Mouse (Mus musculus) thymus, postnatal 25 days (tissue): ENCODE results near the gene Wwtr1.

Experiments used
- DNase-seq: peaks from one replicate; pipeline ENCODE4 v3.0.0; 2022

Gene Wwtr1

DNA sequence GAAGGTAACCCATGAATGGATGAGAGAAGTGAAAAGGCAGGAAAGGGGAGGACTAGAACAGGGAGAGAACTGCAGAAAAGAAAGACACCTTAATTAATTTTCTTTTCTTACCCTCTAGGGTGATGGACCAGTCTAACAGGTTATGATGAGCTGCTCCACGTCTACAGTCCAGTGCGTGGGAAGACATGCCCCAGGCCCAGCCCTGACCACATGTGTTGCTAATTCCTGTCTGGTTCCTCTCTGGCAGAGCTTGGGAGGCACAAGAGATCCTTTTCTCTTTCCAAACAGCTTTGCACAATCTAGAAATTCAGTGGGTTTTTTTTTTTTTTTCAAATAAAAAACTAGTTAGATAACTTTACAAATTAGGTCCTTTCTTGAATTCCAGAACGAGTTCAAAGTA lies 134.8 kb downstream of the Wwtr1 start:
- no peak for DNase-seq

DNA sequence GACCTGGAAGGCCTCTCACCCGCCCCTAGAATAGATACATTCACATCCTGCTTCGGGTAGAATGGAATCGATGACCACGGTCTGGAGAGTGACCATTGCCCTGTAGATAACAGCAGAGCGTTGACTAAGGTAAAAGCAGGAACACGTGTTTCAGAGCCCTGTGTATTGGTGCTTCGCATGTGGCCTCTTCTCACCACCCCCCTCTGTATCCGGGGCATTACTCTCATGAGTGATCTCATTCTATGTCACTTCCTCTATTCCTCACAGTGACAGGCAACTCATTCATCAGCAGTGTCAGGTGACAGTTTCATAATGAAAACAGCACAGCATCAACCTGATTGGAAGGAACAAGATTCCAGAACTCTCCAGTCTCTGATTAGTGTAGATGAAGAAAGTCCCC lies 140.3 kb downstream of the Wwtr1 start:
- no peak for DNase-seq

DNA sequence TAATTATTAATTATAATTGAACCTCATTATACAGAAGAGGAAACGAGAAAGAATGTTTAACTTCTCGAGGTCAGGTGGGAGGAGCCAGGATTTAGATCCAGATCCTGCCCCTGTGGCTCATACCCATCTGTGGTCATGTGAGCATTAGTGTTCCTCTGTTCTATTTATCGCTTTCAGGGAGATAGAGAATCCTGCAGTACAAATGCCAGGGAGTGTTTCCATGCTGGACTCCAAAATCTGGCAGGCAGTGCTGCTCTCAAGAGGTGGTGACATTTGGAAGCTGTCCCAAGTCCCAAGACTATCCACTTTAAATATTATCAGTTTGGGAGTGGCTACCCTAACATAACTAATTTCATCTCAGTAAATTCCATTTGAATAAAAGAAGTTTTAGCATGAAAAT lies 144.0 kb downstream of the Wwtr1 start:
- no peak for DNase-seq

DNA sequence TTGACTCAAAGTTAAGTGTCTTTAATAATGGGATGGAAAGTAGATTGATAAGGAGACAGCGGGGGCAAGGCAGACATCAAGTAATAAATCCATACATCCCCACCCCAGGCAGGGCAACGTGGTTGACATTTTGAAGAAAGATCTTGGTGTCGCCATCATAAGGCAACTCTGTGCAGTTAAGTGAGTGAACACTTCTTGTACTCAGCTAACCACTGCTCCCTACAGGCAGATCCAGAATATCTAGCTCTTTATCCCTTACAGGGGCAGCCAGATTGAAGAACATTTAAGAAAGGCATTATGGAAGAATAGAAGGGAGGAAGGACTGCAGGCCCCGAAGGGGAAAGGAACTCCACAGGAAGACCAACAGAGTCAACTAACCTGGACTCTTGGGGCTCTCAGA lies 146.2 kb downstream of the Wwtr1 start:
- no peak for DNase-seq

DNA sequence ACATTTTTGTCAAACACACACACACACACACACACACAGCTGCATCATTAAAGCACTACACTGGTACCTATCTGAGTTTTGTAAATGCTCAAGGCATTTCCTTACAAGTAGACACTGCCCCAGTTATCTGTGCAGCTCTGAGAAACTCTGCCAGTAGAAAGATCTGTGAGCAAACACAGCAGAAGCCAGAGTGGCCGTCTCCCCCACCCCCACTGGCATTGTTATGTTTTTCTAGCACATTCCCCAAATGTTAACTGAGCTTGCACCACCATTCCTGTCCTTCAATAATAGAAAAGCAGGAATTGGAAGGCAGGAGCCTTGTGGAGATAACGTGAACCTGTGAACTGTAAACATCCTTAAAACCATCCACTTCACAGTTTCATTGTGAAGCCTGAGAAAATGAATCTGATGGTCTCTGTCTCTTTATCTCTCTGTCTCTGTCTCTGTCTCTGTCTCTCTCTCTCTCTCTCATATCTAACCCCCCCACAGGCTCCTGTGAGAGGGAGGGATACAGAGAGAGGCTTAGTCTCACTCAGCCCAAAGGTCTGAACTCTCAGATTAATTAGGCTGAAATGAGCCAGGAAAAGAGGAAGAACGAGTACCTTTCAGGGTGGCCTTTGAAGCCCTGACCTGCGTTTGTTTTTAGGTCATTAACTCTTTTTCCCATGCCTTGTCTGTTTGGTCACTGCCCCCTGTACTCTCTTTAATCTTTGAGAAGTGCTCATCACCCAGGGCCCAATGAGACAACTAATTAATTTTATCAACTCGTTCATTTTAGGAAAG lies 146.8 kb downstream of the Wwtr1 start:
- DNase-seq: no peak

DNA sequence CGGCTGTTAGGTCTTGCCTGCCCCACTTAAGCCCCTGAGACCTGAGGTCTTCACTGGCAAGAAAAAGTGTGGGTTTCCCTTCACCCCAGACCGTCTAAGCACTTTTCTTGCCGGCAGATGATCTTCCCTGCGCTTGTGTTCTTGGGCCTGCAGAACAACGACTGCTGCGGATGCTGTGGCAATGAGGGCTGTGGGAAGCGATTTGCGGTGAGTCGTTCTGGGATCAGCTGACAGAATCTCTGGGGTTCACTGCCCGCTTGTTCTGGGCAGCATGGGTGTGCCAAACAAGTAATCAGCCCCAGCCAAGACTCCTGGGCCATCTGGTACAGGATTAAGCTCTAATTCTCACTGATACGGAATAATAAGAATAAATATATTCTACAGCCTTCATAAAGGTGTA lies 149.4 kb downstream of the Wwtr1 start:
- DNase-seq: no peak

DNA sequence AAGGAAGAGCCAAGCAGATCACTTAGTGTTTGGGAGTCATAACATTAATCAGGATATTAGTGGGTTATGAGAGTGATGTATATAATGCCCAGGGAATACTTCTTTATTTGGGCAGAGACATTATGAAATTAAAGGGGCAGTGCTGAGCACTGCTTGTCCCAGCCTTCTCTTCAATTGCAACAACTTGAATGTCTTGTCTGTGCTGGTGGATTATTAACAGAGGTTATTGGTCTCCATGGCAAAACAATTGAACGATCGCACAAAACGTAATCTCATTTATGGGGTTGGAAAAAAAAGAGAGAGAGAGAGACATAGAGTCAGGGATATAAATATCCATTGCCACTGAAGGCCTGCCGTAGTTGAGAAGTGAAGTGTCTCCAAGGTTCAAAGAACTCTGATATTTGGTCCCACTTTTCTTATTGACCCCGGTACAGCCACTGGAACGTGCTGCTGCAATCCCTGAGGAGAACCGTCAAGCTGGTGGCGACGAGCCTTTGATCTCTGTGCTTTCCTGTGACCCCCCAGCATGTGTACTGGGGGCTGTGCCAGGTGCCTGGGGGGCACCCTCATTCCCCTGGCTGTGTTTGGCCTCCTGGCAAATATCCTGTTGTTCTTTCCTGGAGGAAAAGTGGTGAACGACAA lies 150.5 kb downstream of the Wwtr1 start, which contains the start of gene Tm4sf4:
TSS of gene Tm4sf4 (plus strand) at position 226 of the 642 bp plus-strand sequence.
- DNase-seq: no peak

DNA sequence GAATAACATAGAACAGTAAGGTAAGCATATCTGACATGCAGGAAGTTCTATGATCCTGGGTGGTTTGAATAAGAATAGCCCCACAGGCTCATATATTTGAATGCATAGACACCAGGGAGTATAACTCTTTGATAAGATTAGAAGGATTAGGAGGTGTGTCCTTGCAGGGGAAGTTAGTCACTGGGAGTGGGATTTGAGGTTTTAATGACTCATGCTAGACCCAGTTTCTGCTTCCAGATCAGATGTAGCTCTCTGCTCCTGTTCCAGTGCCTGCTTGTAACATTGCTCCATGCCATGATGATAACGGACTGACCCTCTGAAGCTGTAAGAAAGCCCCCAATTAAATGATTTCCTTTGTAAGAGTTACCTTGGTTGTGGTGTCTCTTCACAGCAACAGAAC lies 155.1 kb downstream of the Wwtr1 start:
- no peak for DNase-seq

DNA sequence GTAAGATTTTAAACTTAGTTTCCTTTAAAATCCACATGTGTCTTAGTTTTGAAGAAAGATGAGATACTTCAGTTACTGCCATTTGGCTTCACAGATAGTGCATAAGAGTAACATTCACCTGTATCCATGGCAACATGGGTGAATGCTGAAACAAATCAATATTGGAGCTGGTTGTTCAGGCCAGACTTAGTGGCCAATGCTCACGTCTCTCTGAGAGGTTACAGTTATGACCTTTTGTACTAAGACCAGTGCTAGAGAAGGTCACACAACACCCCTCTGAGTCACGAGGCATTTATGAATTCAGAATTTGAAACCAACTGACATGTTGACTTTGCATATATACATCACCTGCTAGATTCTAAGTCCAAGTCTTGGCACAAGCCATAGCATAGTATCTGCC lies 155.5 kb downstream of the Wwtr1 start:
- no peak for DNase-seq

DNA sequence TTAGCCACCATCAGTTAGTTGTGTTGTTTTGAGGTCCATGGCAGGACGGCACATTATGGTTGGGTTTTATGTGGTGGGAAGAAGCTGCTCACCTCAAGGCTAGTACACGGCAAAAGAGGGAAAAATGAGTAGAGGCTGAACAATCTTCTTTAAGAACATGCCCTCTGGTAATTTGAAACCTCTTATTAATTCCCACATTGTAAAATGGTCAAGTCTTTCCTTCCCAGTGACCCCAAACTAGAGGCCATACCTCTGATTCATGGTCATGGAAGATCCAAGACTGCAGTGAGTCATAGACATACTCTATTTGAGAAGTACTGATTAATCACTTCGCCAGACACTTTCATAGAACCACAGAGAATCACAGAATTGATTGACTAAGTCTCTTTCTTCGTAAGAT lies 164.2 kb downstream of the Wwtr1 start:
- DNase-seq: no peak
